Mouse (Mus musculus) small intestine, adult 2 months (tissue): ENCODE measurements around the gene Hsp90ab1.

ENCODE experiments used
- CTCF ChIP-seq: fragments of 200-500 bp; IDR thresholded peaks from 2 replicates; pipeline ENCODE4 v1.5.1; 2012; ENCODE audit warnings: low read depth, mild to moderate bottlenecking, control low read depth, inconsistent platforms, low read length, moderate library complexity, mixed read lengths; ENCODE audit not compliant: insufficient replicate concordance, insufficient read length; ENCODE audit errors: extremely low read depth
- POLR2A ChIP-seq: fragments of 200-500 bp; IDR thresholded peaks from 2 replicates; pipeline ENCODE4 v1.6.1; 2012; ENCODE audit warnings: low read depth, mild to moderate bottlenecking, control low read depth, inconsistent platforms, low read length, moderate library complexity

- no peak for TF ChIP-seq POLR2A
- TF ChIP-seq CTCF, result no peak
Observed at GRCm38 (mm10) chr17:45617655-45618054, 44.6 kb upstream of the Hsp90ab1 start.
